Mouse (Mus musculus) heart, adult 2 months (tissue): ENCODE measurements around the gene Cyp4x1. TPM values are rescaled to one million over a fixed set of nuclear protein-coding genes. Genes with fewer than 3 reads are reported as not detected.

Experiments
- DNase-seq, 2 experiments: peaks; one replicate each; pipeline ENCODE4 v3.0.0; 2021
- H3K27ac ChIP-seq: fragments of 200-600 bp; 2 replicates; pipeline ENCODE4 v1.8.1; 2022
- H3K27me3 ChIP-seq: fragments of 200-500 bp; 2 replicates; pipeline ENCODE4 v1.6.1; 2012; ENCODE audit warnings: mild to moderate bottlenecking, low read length, inconsistent platforms, mixed read lengths; ENCODE audit not compliant: control insufficient read depth, insufficient read depth
- H3K36me3 ChIP-seq: fragments of 200-500 bp; 2 replicates; pipeline ENCODE4 v1.6.1; 2012; ENCODE audit warnings: low read length, inconsistent platforms; ENCODE audit not compliant: control insufficient read depth, insufficient read depth
- H3K4me1 ChIP-seq: fragments of 200-500 bp; 2 replicates; pipeline ENCODE4 v1.6.1; 2011; ENCODE audit warnings: low read length; ENCODE audit not compliant: control insufficient read depth, insufficient read depth
- H3K4me3 ChIP-seq: fragments of 200-600 bp; 2 replicates; pipeline ENCODE4 v1.8.1; 2022
- H3K79me2 ChIP-seq: fragments of 200-500 bp; replicated peaks from 2 replicates; pipeline ENCODE4 v1.6.1; 2012; ENCODE audit warnings: mild to moderate bottlenecking, inconsistent platforms, low read length, moderate library complexity, mixed read lengths; ENCODE audit not compliant: control insufficient read depth, insufficient read depth
- H3K9ac ChIP-seq: fragments of 200-500 bp; 2 replicates; pipeline ENCODE4 v1.6.1; 2012; ENCODE audit warnings: low read depth, mild to moderate bottlenecking, control low read depth, inconsistent platforms, low read length, mixed read lengths
- CTCF ChIP-seq: fragments of 200-600 bp; IDR thresholded peaks from 2 replicates; pipeline ENCODE4 v1.8.1; 2022; ENCODE audit warnings: antibody characterized with exemption, mild to moderate bottlenecking, moderate library complexity
- EP300 ChIP-seq: fragments of 200-500 bp; IDR thresholded peaks from 2 replicates; pipeline ENCODE4 v1.6.1; 2011; ENCODE audit warnings: low read depth, low read length, control low read depth; ENCODE audit not compliant: insufficient read depth
- POLR2A ChIP-seq: fragments of 200-500 bp; IDR thresholded peaks from 2 replicates; pipeline ENCODE4 v1.6.1; 2011; ENCODE audit warnings: mild to moderate bottlenecking, low read depth, low read length, control low read depth; ENCODE audit not compliant: insufficient read depth
- WGBS: fragments of 180-500 bp; shearing (Covaris S2); methylation state at CpG from one replicate; pipeline ENCODE4 v1.1.7; 2018; 5-methylcytosine and 5-hydroxymethylcytosine counted together
- intact Hi-C: fragments of 180-260 bp; cut with DNase I; formaldehyde crosslinking; loops from one replicate; pipeline ENCODE4 v1.15.1; 2025
- polyA plus RNA-seq: library from polyadenylated mRNA; depleted of rRNA; stranded (reverse); fragments of >200 nt; gene quantifications from 2 replicates; pipeline ENCODE4 v1.2.3, GENCODE M21; 2012
- total RNA-seq, 2 experiments: library from RNA; stranded (reverse); gene quantifications; 2 replicates each; pipeline ENCODE4 v1.2.3; 2021

Cyp4x1 gene
- total and polyA plus RNA-seq, 3 experiments: not detected

GRCm38 (mm10) chr4:115113266-115113665, 20.8 kb downstream of the Cyp4x1 start:
- Histone ChIP-seq H3K9ac (no peak overlapping the region), H3K4me1 (no peaks in the 10 kb centered on the region), H3K27me3 (no peaks in the 10 kb centered on the region), H3K36me3 (no peaks in the 10 kb centered on the region), H3K27ac (no peak overlapping the region), H3K79me2 (no peaks in the 10 kb centered on the region), H3K4me3 (no peak overlapping the region)
- intact Hi-C loops: no loop called here
- DNase-seq: no peak
- 24% methylated on average over 5 of the region's 5 CpGs for WGBS
- TF ChIP-seq CTCF: no peak
- TF ChIP-seq EP300: no peak
- no peak for TF ChIP-seq POLR2A

GRCm38 (mm10) chr4:115111167-115111566, 22.9 kb downstream of the Cyp4x1 start:
- Histone ChIP-seq H3K27ac (no peak overlapping the region), H3K4me3 (no peak overlapping the region), H3K4me1 (no peaks in the 10 kb centered on the region), H3K79me2 (no peaks in the 10 kb centered on the region), H3K27me3 (no peaks in the 10 kb centered on the region), H3K9ac (no peak overlapping the region), H3K36me3 (no peaks in the 10 kb centered on the region)
- no peak for DNase-seq
- WGBS: 62% methylated on average over 2 of the region's 2 CpGs
- TF ChIP-seq EP300 (no peak), CTCF (no peak), POLR2A (no peak)
- intact Hi-C loops: no loop called here

- peaks cover 2% of the 10 kb centered on the region; the same call in 1 of the 2 replicates for H3K27me3 ChIP-seq
- WGBS: 29% methylated on average over 4 of the region's 4 CpGs
- H3K4me1 ChIP-seq: no peaks in the 10 kb centered on the region
- TF ChIP-seq EP300: no peak
- TF ChIP-seq CTCF: no peak
- TF ChIP-seq POLR2A: no peak
- intact Hi-C loops: no loop called here
- H3K4me3 ChIP-seq: no peak overlapping the region
- no peaks in the 10 kb centered on the region for H3K79me2 ChIP-seq
- no peak overlapping the region for H3K27ac ChIP-seq
- no peaks in the 10 kb centered on the region for H3K36me3 ChIP-seq
- no peak overlapping the region for H3K9ac ChIP-seq
- no peak for DNase-seq
Observed at GRCm38 (mm10) chr4:115103510-115103909, 30.6 kb downstream of the Cyp4x1 start.

GRCm38 (mm10) chr4:115101682-115102081, 32.4 kb downstream of the Cyp4x1 start:
- WGBS: 37% methylated on average over 6 of the region's 6 CpGs
- H3K27me3 ChIP-seq: peaks cover 2% of the 10 kb centered on the region; the same call in 1 of the 2 replicates
- no peaks in the 10 kb centered on the region for H3K79me2 ChIP-seq
- no peaks in the 10 kb centered on the region for H3K4me1 ChIP-seq
- H3K4me3 ChIP-seq: no peak overlapping the region
- intact Hi-C loops: no loop called here
- no peaks in the 10 kb centered on the region for H3K36me3 ChIP-seq
- TF ChIP-seq POLR2A (no peak), CTCF (no peak; the same call in 1 of the 2 replicates), EP300 (no peak)
- H3K9ac ChIP-seq: no peak overlapping the region
- no peak overlapping the region for H3K27ac ChIP-seq
- peak; percentile 22 to 55 for DNase-seq

- 2% methylated on average over 6 of the region's 6 CpGs for WGBS
- no peak for DNase-seq
- no peaks in the 10 kb centered on the region for H3K79me2 ChIP-seq
- H3K9ac ChIP-seq: no peak overlapping the region
- TF ChIP-seq EP300: no peak
- peak; percentile 73 for TF ChIP-seq CTCF
- no peak for TF ChIP-seq POLR2A
- H3K27me3 ChIP-seq: peaks cover 2% of the 10 kb centered on the region; the same call in 1 of the 2 replicates
- H3K27ac ChIP-seq: no peak overlapping the region
- H3K36me3 ChIP-seq: no peaks in the 10 kb centered on the region
- peaks cover 4% of the 10 kb centered on the region for H3K4me1 ChIP-seq
- H3K4me3 ChIP-seq: no peak overlapping the region
- intact Hi-C loops: no loop called here
Observed at GRCm38 (mm10) chr4:115097146-115097496, 37.0 kb downstream of the Cyp4x1 start.

- no peak overlapping the region; the same call in 1 of the 2 replicates for H3K4me3 ChIP-seq
- WGBS: 14% methylated on average over 11 of the region's 11 CpGs
- TF ChIP-seq CTCF (no peak), POLR2A (no peak), EP300 (no peak)
- intact Hi-C loops: no loop called here
- DNase-seq: no peak
- no peaks in the 10 kb centered on the region for H3K79me2 ChIP-seq
- peaks cover 2% of the 10 kb centered on the region; the same call in 1 of the 2 replicates for H3K27me3 ChIP-seq
- H3K36me3 ChIP-seq: no peaks in the 10 kb centered on the region
- H3K27ac ChIP-seq: no peak overlapping the region
- peaks cover 4% of the 10 kb centered on the region for H3K4me1 ChIP-seq
- peak overlapping the region; percentile 20; the same call in 1 of the 2 replicates for H3K9ac ChIP-seq
Observed at GRCm38 (mm10) chr4:115096435-115097145, 37.5 kb downstream of the Cyp4x1 start.
